Mouse (Mus musculus): ENCODE measurements around the gene Vangl1.

DNA sequence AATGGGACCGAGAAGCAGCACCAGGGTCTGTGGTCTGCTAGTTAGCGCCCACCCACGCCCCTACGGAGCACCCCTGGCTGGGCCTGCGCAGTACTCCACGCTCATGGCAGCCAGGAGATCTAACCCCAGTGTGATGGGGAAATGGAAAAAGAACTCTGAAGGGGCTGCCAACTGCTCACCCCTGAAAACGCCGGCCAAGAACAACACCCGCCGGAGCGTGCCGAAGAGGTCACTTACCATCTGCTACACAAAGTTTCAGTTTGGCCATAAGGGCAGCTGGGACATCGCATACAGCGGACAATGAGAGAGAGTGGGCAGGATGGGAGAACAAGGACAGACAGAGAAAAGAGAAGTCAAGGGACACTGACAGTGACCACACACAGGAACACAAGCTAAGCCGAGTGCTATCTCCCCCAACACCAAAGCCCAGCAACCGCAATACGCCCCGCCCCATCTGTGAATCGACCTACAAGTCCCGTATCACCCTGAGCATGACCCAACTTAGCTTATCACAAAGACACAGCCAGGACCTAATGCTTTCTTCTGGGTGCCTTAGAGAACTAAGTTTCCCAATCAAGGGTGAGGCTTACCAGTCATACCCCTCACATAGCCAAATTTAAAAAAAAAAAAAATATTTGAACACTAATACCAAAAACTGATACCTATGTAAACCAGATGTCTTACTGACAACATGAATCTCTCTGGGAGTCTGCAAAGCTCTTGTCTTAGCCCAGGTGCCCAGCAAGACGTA, 38.8 kb downstream of the Vangl1 start:
- TF ChIP-seq CTCF (IDR thresholded peaks at IDR 0.05) (no peak), EP300 (IDR thresholded peaks at IDR 0.05) (no peak; the same call in 1 of the 2 replicates)
